Mouse (Mus musculus): ENCODE measurements at regions not wholly inside any gene's neighbourhood (a gene's known extent, or its start where the extent isn't known, plus 50 kb on each side); places are given as distances from the start of the nearest gene placed in this dataset.

GRCm38 (mm10) chr7:67825636-67826280 is 66.2 kb upstream of the Synm start:
- H3K4me1 ChIP-seq (replicated peaks; ENCODE audit: control insufficient read depth, insufficient read depth, low read length), result no peaks in the 10 kb centered on the region
- no peak overlapping the region for H3K9ac ChIP-seq (ENCODE audit: low read length)
- H3K36me3 ChIP-seq (ENCODE audit: control insufficient read depth, insufficient read depth, low read length), result no peaks in the 10 kb centered on the region
- no peaks in the 10 kb centered on the region for H3K9me3 ChIP-seq (ENCODE audit: control insufficient read depth, low read length)
- no peak overlapping the region for H3K27ac ChIP-seq (ENCODE audit: low read depth)
- no peak overlapping the region for H3K4me2 ChIP-seq (ENCODE audit: low read length)
- WGBS, result 75% methylated on average over 7 of the region's 7 CpGs
- no peaks in the 10 kb centered on the region for H3K27me3 ChIP-seq (replicated peaks; ENCODE audit: control insufficient read depth, insufficient read depth, low read length)
- no peak overlapping the region for H3K4me3 ChIP-seq (ENCODE audit: low read depth, low read length)
- DNase-seq (ENCODE audit: low spot score), result no peak
- no peak for ATAC-seq (replicated peaks; ENCODE audit: low FRiP score, low TSS enrichment, low read depth)

GRCm38 (mm10) chr7:67823943-67824645 is 64.6 kb upstream of the Synm start:
- Histone ChIP-seq H3K9me3 (ENCODE audit: control insufficient read depth, low read length) (no peaks in the 10 kb centered on the region), H3K27ac (ENCODE audit: low read depth) (no peak overlapping the region), H3K4me1 (replicated peaks; ENCODE audit: control insufficient read depth, insufficient read depth, low read length) (no peaks in the 10 kb centered on the region), H3K36me3 (ENCODE audit: control insufficient read depth, insufficient read depth, low read length) (no peaks in the 10 kb centered on the region), H3K27me3 (replicated peaks; ENCODE audit: control insufficient read depth, insufficient read depth, low read length) (no peaks in the 10 kb centered on the region), H3K4me2 (ENCODE audit: low read length) (no peak overlapping the region), H3K9ac (ENCODE audit: low read length) (no peak overlapping the region), H3K4me3 (ENCODE audit: low read depth, low read length) (no peak overlapping the region)
- WGBS, result 46% methylated on average over 8 of the region's 8 CpGs
- DNase-seq (ENCODE audit: low spot score) (no peak), ATAC-seq (replicated peaks; ENCODE audit: low FRiP score, low TSS enrichment, low read depth) (no peak)

GRCm38 (mm10) chr7:67819551-67819950 is 60.0 kb upstream of the Synm start:
- H3K4me1 ChIP-seq (replicated peaks; ENCODE audit: control insufficient read depth, insufficient read depth, low read length), result no peaks in the 10 kb centered on the region
- H3K27ac ChIP-seq (ENCODE audit: low read depth), result no peak overlapping the region
- H3K4me2 ChIP-seq (ENCODE audit: low read length), result no peak overlapping the region
- no peaks in the 10 kb centered on the region for H3K27me3 ChIP-seq (replicated peaks; ENCODE audit: control insufficient read depth, insufficient read depth, low read length)
- DNase-seq (ENCODE audit: low spot score) (no peak), ATAC-seq (replicated peaks; ENCODE audit: low FRiP score, low TSS enrichment, low read depth) (no peak)
- no peak overlapping the region for H3K4me3 ChIP-seq (ENCODE audit: low read depth, low read length)
- WGBS, result 95% methylated on average over 5 of the region's 5 CpGs
- no peaks in the 10 kb centered on the region for H3K36me3 ChIP-seq (ENCODE audit: control insufficient read depth, insufficient read depth, low read length)
- H3K9me3 ChIP-seq (ENCODE audit: control insufficient read depth, low read length), result no peaks in the 10 kb centered on the region
- no peak overlapping the region for H3K9ac ChIP-seq (ENCODE audit: low read length)

- ATAC-seq (replicated peaks; ENCODE audit: low FRiP score, low TSS enrichment, low read depth), result no peak
- Histone ChIP-seq H3K4me2 (ENCODE audit: low read length) (no peak overlapping the region), H3K36me3 (ENCODE audit: control insufficient read depth, insufficient read depth, low read length) (no peaks in the 10 kb centered on the region), H3K9me3 (ENCODE audit: control insufficient read depth, low read length) (no peaks in the 10 kb centered on the region), H3K4me3 (ENCODE audit: low read depth, low read length) (no peak overlapping the region), H3K4me1 (replicated peaks; ENCODE audit: control insufficient read depth, insufficient read depth, low read length) (no peaks in the 10 kb centered on the region), H3K27ac (ENCODE audit: low read depth) (no peak overlapping the region), H3K27me3 (replicated peaks; ENCODE audit: control insufficient read depth, insufficient read depth, low read length) (no peaks in the 10 kb centered on the region), H3K9ac (ENCODE audit: low read length) (no peak overlapping the region)
- 92% methylated on average over 6 of the region's 6 CpGs for whole genome bisulfite sequencing
- no peak for DNase-seq (ENCODE audit: low spot score)
Measured at GRCm38 (mm10) chr7:67817556-67817955, 58.0 kb upstream of the Synm start.

GRCm38 (mm10) chr7:67814861-67815260 is 55.3 kb upstream of the Synm start:
- WGBS, result 77% methylated on average over 9 of the region's 9 CpGs
- no peaks in the 10 kb centered on the region for H3K9me3 ChIP-seq (ENCODE audit: control insufficient read depth, low read length)
- ATAC-seq (replicated peaks; ENCODE audit: low FRiP score, low TSS enrichment, low read depth), result no peak
- H3K27me3 ChIP-seq (replicated peaks; ENCODE audit: control insufficient read depth, insufficient read depth, low read length), result no peaks in the 10 kb centered on the region
- H3K9ac ChIP-seq (ENCODE audit: low read length), result no peak overlapping the region
- DNase-seq (ENCODE audit: low spot score), result no peak
- no peak overlapping the region for H3K4me2 ChIP-seq (ENCODE audit: low read length)
- no peak overlapping the region for H3K4me3 ChIP-seq (ENCODE audit: low read depth, low read length)
- no peak overlapping the region for H3K27ac ChIP-seq (ENCODE audit: low read depth)
- H3K4me1 ChIP-seq (replicated peaks; ENCODE audit: control insufficient read depth, insufficient read depth, low read length), result no peaks in the 10 kb centered on the region
- no peaks in the 10 kb centered on the region for H3K36me3 ChIP-seq (ENCODE audit: control insufficient read depth, insufficient read depth, low read length)

Measured in intestine, embryonic 14.5 days (tissue).